Mouse (Mus musculus): ENCODE results near the gene Lrrc26. TPM values are rescaled to one million over a fixed set of nuclear protein-coding genes. Genes with fewer than 3 reads are reported as not detected.

Gene Lrrc26
- polyA plus RNA-seq, 3 experiments from 2014 or later: not detected

GRCm38 (mm10) chr2:25303452-25303851 lies 13.7 kb downstream of the Lrrc26 start:
- no peak for ATAC-seq

- ATAC-seq: no peak
Observed at GRCm38 (mm10) chr2:25303931-25304656, 14.4 kb downstream of the Lrrc26 start.

GRCm38 (mm10) chr2:25304657-25305541 lies 15.2 kb downstream of the Lrrc26 start:
- ATAC-seq: peak; percentile 71

- ATAC-seq: no peak
Observed at GRCm38 (mm10) chr2:25305587-25306359, 16.1 kb downstream of the Lrrc26 start.

GRCm38 (mm10) chr2:25310180-25310579 lies 20.5 kb downstream of the Lrrc26 start:
- no peak for ATAC-seq

GRCm38 (mm10) chr2:25310969-25311368 lies 21.3 kb downstream of the Lrrc26 start:
- no peak for ATAC-seq

- ATAC-seq: no peak
Observed at GRCm38 (mm10) chr2:25311491-25311891, 21.8 kb downstream of the Lrrc26 start.

GRCm38 (mm10) chr2:25318119-25318966 lies 28.6 kb downstream of the Lrrc26 start:
- no peak for ATAC-seq

GRCm38 (mm10) chr2:25318971-25319773 lies 29.5 kb downstream of the Lrrc26 start, which contains the start of gene Grin1:
Gene Grin1, minus strand, starts transcription at chr2:25319187.
- ATAC-seq: peak; percentile 41

- ATAC-seq: no peak
Observed at GRCm38 (mm10) chr2:25320084-25320483, 30.4 kb downstream of the Lrrc26 start.

GRCm38 (mm10) chr2:25326036-25326435 lies 36.3 kb downstream of the Lrrc26 start:
- no peak for ATAC-seq

GRCm38 (mm10) chr2:25328440-25328839 lies 38.7 kb downstream of the Lrrc26 start:
- no peak for ATAC-seq

- no peak for ATAC-seq
Observed at GRCm38 (mm10) chr2:25331470-25331869, 41.8 kb downstream of the Lrrc26 start.

GRCm38 (mm10) chr2:25332286-25333160 lies 42.8 kb downstream of the Lrrc26 start, which contains the start of gene Man1b1:
Gene Man1b1, plus strand, starts transcription at chr2:25332338.
- ATAC-seq: peak; percentile 99

GRCm38 (mm10) chr2:25333569-25333968 lies 43.9 kb downstream of the Lrrc26 start:
- ATAC-seq: no peak

GRCm38 (mm10) chr2:25338303-25338702 lies 48.6 kb downstream of the Lrrc26 start:
- ATAC-seq: no peak

Data from inflammation-experienced regulatory T-cells, adult 6 months (primary cell).